Mouse (Mus musculus) embryonic facial prominence, embryonic 11.5 days (tissue): ENCODE measurements at regions not wholly inside any gene's neighbourhood (a gene's known extent, or its start where the extent isn't known, plus 50 kb on each side); places are given as distances from the start of the nearest gene placed in this dataset.

ENCODE experiments used
- ATAC-seq: fragments of 200-750 bp; cut with Nextera tagmentation; replicated peaks from 2 replicates; pipeline ENCODE4 v1.8.0; 2017; ENCODE audit warnings: low read depth; ENCODE audit not compliant: insufficient number of reproducible peaks, low FRiP score, low TSS enrichment
- DNase-seq: peaks from one replicate; pipeline ENCODE4 v3.0.0-alpha.2; 2015; ENCODE audit warnings: low spot score
- H3K27ac ChIP-seq: fragments of 300-500 bp; sonication (generic); replicated peaks from 2 replicates; pipeline ENCODE4 v1.5.1; 2014; ENCODE audit warnings: mild to moderate bottlenecking, low read depth, low read length, control low read depth
- H3K27me3 ChIP-seq: fragments of 300-500 bp; sonication (generic); 2 replicates; pipeline ENCODE4 v1.6.1; 2014; ENCODE audit warnings: mild to moderate bottlenecking, low read length, moderate library complexity, mixed read lengths; ENCODE audit not compliant: control insufficient read depth, insufficient read depth
- H3K36me3 ChIP-seq: fragments of 300-500 bp; sonication (generic); replicated peaks from 2 replicates; pipeline ENCODE4 v1.6.1; 2014; ENCODE audit warnings: low read depth, mild to moderate bottlenecking, low read length, moderate library complexity, mixed read lengths; ENCODE audit not compliant: control insufficient read depth, insufficient read depth
- H3K4me1 ChIP-seq: fragments of 300-500 bp; sonication (generic); 2 replicates; pipeline ENCODE4 v1.6.1; 2014; ENCODE audit warnings: low read length, mixed read lengths; ENCODE audit not compliant: control insufficient read depth, insufficient read depth
- H3K4me2 ChIP-seq: fragments of 300-500 bp; sonication (generic); 2 replicates; pipeline ENCODE4 v1.6.1; 2014; ENCODE audit warnings: low read depth, mild to moderate bottlenecking, control low read depth, low read length, moderate library complexity
- H3K4me3 ChIP-seq: fragments of 300-500 bp; sonication (generic); 2 replicates; pipeline ENCODE4 v1.5.1; 2014; ENCODE audit warnings: low read depth, low read length, control low read depth
- H3K9ac ChIP-seq: fragments of 300-500 bp; sonication (generic); replicated peaks from 2 replicates; pipeline ENCODE4 v1.6.1; 2014; ENCODE audit warnings: mild to moderate bottlenecking, control low read depth, low read length
- H3K9me3 ChIP-seq: fragments of 300-500 bp; sonication (generic); replicated peaks from 2 replicates; pipeline ENCODE4 v1.6.1; 2016; ENCODE audit warnings: mild to moderate bottlenecking, low read length, inconsistent platforms, mixed read lengths; ENCODE audit not compliant: control insufficient read depth
- WGBS: fragments of 180-500 bp; shearing (Covaris S2); extraction: QIAGEN DNeasy Blood & Tissue Kit; methylation state at CpG from one replicate; pipeline ENCODE4 v1.1.7; 2014; 5-methylcytosine and 5-hydroxymethylcytosine counted together

DNA sequence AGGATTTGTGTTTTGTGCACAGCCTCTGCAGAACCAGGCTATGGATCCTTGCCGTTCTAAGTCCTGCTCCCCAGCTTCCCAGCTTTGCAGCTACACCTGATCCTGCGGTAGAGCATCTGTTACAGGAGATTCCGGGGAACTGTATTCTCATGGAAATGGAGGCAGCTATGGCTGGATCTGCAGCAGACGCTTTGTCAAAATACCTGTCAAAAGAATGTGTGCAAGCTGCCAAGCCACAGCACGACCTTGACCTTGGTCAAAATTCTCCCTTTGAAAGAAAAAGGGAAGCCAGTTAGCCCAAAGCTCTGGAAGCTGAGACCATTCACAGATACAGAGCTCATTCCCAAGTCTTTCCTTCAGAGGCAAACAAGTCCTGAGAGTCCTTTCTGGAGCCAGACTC is 255.3 kb downstream of the Med13l start:
- H3K36me3 ChIP-seq, result no peaks in the 10 kb centered on the region
- ATAC-seq, result no peak
- 71% methylated on average over 5 of the region's 5 CpGs for WGBS
- H3K4me2 ChIP-seq, result no peak overlapping the region
- no peaks in the 10 kb centered on the region for H3K9me3 ChIP-seq
- no peaks in the 10 kb centered on the region for H3K4me1 ChIP-seq
- no peak overlapping the region for H3K9ac ChIP-seq
- no peak for DNase-seq
- no peak overlapping the region for H3K4me3 ChIP-seq
- no peak overlapping the region for H3K27ac ChIP-seq
- H3K27me3 ChIP-seq, result no peaks in the 10 kb centered on the region

DNA sequence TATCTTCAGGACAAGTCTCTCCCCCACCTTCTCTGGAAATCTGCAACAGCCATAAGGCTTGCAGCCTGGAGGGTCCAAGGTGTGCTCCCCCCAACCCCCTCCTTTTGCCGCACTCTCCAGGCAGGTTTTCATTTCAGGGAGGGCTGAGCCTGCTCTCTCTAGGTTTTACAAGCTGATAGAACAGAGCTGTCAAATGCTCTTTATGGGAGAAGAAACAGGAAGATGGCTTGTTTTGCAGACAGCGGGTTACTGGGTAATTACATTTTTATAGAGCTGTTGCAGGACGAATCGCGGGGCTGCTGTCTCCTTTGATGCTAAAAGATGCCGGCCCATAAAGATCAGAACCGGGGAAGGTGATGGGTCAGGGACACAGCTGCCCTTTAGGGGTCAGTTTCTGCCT is 257.8 kb downstream of the Med13l start:
- H3K27me3 ChIP-seq, result no peaks in the 10 kb centered on the region
- peaks cover 3% of the 10 kb centered on the region for H3K9me3 ChIP-seq
- no peaks in the 10 kb centered on the region for H3K4me1 ChIP-seq
- no peak overlapping the region for H3K9ac ChIP-seq
- 84% methylated on average over 7 of the region's 7 CpGs for WGBS
- H3K4me3 ChIP-seq, result no peak overlapping the region
- ATAC-seq, result no peak
- no peak overlapping the region for H3K27ac ChIP-seq
- no peak overlapping the region for H3K4me2 ChIP-seq
- H3K36me3 ChIP-seq, result no peaks in the 10 kb centered on the region
- no peak for DNase-seq

GRCm38 (mm10) chr5:118824791-118825190 is 264.3 kb downstream of the Med13l start:
- peaks cover 3% of the 10 kb centered on the region for H3K9me3 ChIP-seq
- no peaks in the 10 kb centered on the region for H3K4me1 ChIP-seq
- DNase-seq (no peak), ATAC-seq (no peak)
- no peak overlapping the region for H3K4me2 ChIP-seq
- no peak overlapping the region for H3K9ac ChIP-seq
- no peaks in the 10 kb centered on the region for H3K27me3 ChIP-seq
- H3K4me3 ChIP-seq, result no peak overlapping the region
- WGBS, result 71% methylated on average over 10 of the region's 10 CpGs
- no peaks in the 10 kb centered on the region for H3K36me3 ChIP-seq
- H3K27ac ChIP-seq, result no peak overlapping the region

DNA sequence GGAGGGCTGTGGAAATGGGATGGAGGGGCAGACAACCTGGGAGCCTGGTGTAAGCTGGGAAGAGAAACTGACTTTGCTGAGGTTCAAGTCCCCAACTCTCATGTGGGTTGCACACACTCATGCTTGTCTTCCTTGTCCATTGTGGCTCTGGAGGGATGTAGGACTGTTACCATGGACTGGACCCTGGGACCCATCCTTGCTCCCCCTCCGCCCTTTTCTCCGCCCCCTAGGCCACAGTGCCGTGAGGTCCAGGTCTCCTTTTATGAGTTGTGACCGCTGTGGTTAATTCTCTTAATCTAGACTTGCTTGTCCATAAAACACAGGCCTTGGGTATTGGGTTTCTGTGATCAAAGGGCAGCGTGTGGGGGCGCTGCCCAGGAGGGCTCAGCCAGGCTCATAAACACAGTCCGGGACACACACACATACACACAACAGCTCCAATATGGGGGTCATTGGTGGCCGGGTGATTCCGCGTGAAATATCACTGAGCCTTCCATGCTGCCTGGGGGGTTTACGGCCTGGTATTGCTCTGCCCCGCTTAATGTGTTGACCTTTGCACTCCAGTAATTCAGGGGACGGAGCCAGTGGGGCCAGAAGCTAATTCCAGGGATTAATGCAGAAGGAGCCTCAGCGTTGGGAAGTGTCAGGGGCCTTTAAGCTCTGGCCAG is 268.7 kb downstream of the Med13l start:
- Histone ChIP-seq H3K27me3 (no peaks in the 10 kb centered on the region), H3K9ac (no peak overlapping the region), H3K4me1 (no peaks in the 10 kb centered on the region), H3K4me3 (no peak overlapping the region), H3K9me3 (no peaks in the 10 kb centered on the region), H3K4me2 (no peak overlapping the region), H3K36me3 (no peaks in the 10 kb centered on the region), H3K27ac (no peak overlapping the region)
- DNase-seq (no peak), ATAC-seq (no peak)
- WGBS, result 36% methylated on average over 14 of the region's 14 CpGs

DNA sequence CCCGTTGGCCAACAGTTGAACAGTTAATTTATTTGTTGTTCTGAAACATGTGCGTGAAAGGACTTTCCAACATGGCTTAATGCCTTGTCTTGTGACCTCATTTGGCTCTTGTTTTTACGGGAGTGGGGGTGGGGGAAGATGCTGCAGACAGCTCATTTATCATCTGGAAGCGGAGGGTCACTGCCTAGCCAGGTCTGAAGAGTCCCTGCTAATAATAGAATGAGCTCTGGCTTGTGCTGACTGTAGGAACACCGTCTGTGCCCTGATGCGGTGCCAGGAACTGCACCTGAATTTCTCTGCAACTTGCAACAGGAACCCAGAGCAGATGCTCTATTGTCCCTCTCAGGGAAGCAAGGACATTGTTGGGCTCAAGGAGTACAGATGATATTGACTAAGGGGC is 272.2 kb downstream of the Med13l start:
- 58% methylated on average over 6 of the region's 6 CpGs for WGBS
- H3K27ac ChIP-seq, result no peak overlapping the region
- no peaks in the 10 kb centered on the region for H3K9me3 ChIP-seq
- H3K9ac ChIP-seq, result no peak overlapping the region
- DNase-seq (no peak), ATAC-seq (no peak)
- no peak overlapping the region for H3K4me2 ChIP-seq
- H3K4me3 ChIP-seq, result no peak overlapping the region
- H3K27me3 ChIP-seq, result no peaks in the 10 kb centered on the region
- no peaks in the 10 kb centered on the region for H3K36me3 ChIP-seq
- H3K4me1 ChIP-seq, result no peaks in the 10 kb centered on the region

DNA sequence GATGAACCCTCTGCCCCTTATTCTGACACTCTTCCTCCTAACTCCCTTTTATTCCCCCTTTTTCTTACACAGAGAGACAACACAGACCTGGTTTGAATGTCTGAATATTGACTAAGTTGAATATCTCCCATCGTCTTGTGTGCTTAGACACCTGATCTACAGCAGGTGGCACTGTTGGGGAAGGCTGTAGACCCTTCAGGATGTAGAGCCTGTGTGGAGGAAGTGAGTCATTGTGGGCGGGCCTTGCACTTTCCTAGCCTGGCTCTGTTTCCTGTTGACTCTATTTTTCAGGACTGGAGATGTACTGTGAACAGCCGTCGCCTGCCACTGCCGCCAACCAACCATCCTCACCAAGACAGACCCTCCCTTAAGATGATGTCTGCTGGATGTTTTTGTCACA is 273.6 kb downstream of the Med13l start:
- ATAC-seq, result no peak
- no peak overlapping the region for H3K4me2 ChIP-seq
- no peaks in the 10 kb centered on the region for H3K4me1 ChIP-seq
- WGBS, result 93% methylated on average over 5 of the region's 5 CpGs
- no peak overlapping the region for H3K27ac ChIP-seq
- no peaks in the 10 kb centered on the region for H3K9me3 ChIP-seq
- H3K36me3 ChIP-seq, result no peaks in the 10 kb centered on the region
- H3K27me3 ChIP-seq, result no peaks in the 10 kb centered on the region
- no peak overlapping the region for H3K4me3 ChIP-seq
- no peak overlapping the region for H3K9ac ChIP-seq
- DNase-seq, result no peak

DNA sequence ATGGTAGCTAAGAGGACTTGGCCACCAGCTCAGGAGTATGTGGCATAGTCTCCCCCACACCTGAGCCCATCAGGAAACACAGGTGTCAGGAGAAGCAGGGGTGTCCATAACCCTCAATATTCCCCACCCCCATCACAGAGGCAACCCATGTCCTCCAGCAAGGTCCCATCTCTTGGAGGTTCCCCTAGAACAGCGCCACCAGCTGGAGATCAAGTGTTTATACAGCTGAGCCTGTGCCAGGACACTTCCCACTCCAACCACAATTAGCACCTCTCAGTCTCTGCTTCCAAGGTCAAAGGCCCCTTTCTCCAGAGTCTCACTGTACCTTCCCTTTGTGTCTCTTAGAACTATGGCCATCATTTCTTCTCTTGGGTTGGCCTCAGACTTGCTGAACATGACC is 276.5 kb downstream of the Med13l start:
- no peak for ATAC-seq
- H3K4me3 ChIP-seq, result no peak overlapping the region

DNA sequence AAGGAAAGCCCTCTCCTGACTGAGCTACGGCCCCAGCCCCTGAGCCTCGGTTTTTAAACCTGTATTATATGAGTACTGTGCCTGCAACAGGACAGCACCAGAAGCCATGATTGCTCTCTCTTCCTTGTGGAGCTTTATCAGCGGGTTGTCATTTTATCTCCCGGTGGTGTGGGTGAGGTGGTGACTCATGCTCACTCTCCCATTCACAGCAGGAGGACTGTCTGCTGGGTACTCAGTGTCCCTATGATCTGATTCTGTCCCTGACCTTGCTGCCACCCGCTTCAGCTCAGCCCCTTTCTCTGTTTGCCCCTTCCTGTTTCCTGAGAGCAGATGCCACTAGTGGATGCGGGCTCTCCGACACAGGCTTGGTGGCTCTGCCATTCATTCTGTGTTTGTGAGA is 277.9 kb downstream of the Med13l start:
- no peak overlapping the region for H3K4me3 ChIP-seq
- WGBS, result 78% methylated on average over 7 of the region's 7 CpGs
- H3K36me3 ChIP-seq, result no peaks in the 10 kb centered on the region

More for the DNA sequence above, 276.5 kb downstream of the Med13l start:
- H3K27me3 ChIP-seq, result no peaks in the 10 kb centered on the region
- DNase-seq, result no peak
- H3K4me1 ChIP-seq, result peaks cover 3% of the 10 kb centered on the region; the same call in 1 of the 2 replicates
- H3K27ac ChIP-seq, result no peak overlapping the region
- H3K9me3 ChIP-seq, result no peaks in the 10 kb centered on the region
- H3K36me3 ChIP-seq, result no peaks in the 10 kb centered on the region
- H3K9ac ChIP-seq, result no peak overlapping the region
- WGBS, result 38% methylated on average over 1 of the region's 1 CpGs
- no peak overlapping the region for H3K4me2 ChIP-seq

More for the DNA sequence above, 277.9 kb downstream of the Med13l start:
- no peak overlapping the region for H3K4me2 ChIP-seq
- no peak for DNase-seq
- no peak for ATAC-seq
- H3K27ac ChIP-seq, result no peak overlapping the region
- peaks cover 3% of the 10 kb centered on the region; the same call in 1 of the 2 replicates for H3K4me1 ChIP-seq
- H3K27me3 ChIP-seq, result no peaks in the 10 kb centered on the region
- H3K9ac ChIP-seq, result no peak overlapping the region
- no peaks in the 10 kb centered on the region for H3K9me3 ChIP-seq
